Mouse (Mus musculus): ENCODE results near the gene Chat. TPM values are rescaled to one million over a fixed set of nuclear protein-coding genes. Genes with fewer than 3 reads are reported as not detected.

Chat gene
- polyA plus RNA-seq (2015; fragmentation: Nextera tagmentation; extraction: Ambion mirVana), result 0.10 TPM in 1 of 2 replicates, not detected in the other

DNA sequence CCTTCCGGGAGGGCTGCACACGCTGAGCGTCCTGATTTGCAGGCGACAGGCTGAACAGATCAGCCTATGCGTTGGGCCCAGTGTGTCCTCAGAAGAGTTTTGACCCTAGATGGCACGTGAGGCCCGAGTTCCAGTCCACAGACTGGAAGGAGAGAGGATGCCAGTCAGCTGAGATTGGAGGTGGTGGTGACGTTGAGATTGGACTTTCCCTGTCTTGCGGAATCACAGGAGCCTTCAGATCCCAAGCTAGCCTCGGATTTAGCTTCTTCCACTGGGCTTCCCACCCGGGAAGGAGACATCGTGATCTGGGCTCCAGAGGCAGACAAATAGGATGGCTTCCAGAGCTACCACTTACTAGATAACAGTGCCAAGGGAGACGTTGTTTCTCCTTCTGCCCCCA is at the start of gene Chat:
Gene Chat (minus strand): TSS at position 101 of the 400 bp plus-strand sequence.

DNA sequence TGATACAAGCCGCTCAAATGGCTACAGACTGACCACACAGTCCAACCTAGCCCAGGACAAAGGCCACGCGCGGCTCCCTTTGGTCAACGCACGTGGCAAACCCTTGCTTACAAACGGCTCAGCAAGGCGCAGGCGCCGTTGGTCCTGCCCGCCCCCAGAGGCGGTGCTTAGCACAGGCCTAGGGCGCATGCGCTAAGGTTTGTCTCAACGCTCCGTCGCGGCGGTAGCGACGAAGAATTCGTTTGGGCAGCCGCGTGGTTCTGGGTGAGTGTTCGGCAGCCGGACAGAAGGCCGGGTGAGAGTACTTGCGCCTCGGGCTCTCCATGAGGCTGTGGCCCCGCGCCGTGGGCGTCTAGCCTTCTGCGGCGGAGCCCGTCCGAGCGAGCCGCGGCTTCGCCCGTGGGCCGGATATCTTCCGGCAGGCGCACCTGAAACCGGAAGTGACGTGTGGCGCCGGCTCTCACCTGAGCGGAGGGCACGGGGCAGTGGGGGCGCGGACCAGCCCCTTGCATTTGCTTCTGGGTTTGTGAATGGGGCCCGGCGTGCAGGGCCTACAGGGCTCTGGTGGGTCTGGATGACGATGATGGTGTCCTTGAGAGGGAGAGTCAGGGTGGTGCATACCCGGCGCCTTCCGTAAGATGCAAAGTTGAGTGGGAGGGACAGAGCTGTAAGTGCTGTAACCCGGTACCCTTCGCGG is 47.7 kb upstream of the Chat start, which contains the start of gene Ercc6:
Gene Ercc6 (plus strand): TSS at position 186 of the 697 bp plus-strand sequence.

DNA sequence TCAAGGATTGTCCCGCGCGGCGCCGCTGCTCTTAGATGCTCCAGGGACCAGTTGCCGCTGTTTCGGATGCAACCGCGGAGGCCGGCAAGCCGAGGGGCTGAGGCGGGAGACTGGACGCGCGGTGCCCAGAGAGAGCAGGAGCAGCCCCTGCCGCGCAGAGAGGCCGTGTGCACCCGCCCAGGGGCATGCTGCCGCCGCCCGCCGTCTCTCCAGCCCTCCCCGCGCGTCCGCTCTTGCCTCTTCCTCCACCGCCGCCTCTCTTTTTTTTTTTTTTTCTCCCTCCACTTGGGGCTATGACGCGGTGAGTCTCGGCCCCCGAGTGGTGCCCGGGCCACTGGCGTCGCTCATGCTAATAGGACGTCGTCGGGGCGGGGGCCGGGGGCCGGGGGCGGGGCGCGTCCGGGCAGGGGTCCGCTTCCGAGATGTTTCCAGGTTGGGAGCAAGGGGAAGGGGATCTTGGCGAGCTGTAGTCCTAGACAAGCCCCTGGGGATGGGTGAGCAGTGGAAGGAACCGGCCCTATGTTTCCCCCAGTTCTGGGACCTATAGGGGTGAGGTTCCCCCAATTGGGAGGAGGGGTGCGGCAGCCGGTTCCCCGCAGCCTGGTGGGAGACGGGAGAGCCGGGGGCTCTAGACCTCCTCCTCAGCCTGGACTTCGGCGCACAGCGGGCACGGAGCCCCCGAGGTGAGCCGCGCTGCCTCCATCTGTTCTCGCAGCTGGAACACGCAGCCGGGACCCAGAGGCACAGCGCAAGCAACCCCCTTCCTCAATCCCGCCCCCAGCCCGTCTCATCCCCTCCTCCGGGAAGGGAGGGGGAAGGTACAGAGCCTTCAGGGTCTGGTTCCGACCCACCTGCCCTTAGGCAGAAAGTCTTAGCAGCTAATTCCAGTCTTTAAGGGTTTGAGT is 936 bp downstream of the Chat start, which contains the start of gene Slc18a3:
Gene Slc18a3 (minus strand): TSS at position 250 of the 905 bp plus-strand sequence.

DNA sequence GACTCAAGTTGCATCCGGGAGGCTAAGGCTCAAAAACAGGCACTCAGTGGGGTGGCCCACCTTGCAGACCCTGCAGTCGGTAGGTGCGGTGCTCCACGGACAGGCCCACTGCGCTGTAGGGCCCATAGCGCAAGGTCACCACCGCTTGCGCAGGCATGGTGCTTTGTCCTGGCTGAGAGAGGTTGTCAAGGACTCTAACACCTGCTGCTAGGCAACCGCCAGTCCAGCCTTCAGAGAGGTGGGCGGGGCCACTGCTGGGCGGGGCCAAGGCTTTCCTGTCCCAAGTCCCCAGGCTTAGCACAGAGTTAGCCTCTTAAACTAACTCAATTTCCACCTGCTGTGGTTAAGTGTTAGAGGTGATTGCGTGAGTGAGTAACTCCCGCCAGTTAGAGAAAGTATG is 77.6 kb downstream of the Chat start, which contains the start of gene 1700024G13Rik:
Gene 1700024G13Rik (minus strand): TSS at position 196 of the 400 bp plus-strand sequence.

Other genes with a start within 250 kb of the Chat start
- gene Ogdhl, start 144.0 kb downstream of the Chat start, polyA plus RNA-seq (2015; fragmentation: Nextera tagmentation; extraction: Ambion mirVana), result 8.6 and 11.9 TPM in 2 replicates
- gene 1700024G13Rik, start 77.6 kb downstream of the Chat start, polyA plus RNA-seq (2015; fragmentation: Nextera tagmentation; extraction: Ambion mirVana), result not detected in 2 replicates
- 0.72 and 2.7 TPM in 2 replicates for gene Slc18a3, start 1.1 kb downstream of the Chat start, polyA plus RNA-seq (2015; fragmentation: Nextera tagmentation; extraction: Ambion mirVana)
- gene Ercc6, start 47.5 kb upstream of the Chat start, polyA plus RNA-seq (2015; fragmentation: Nextera tagmentation; extraction: Ambion mirVana), result 7.9 and 8.9 TPM in 2 replicates
- 1.3 and 2.6 TPM in 2 replicates for gene Prrxl1, start 133.4 kb upstream of the Chat start, polyA plus RNA-seq (2015; fragmentation: Nextera tagmentation; extraction: Ambion mirVana)
- gene 3425401B19Rik, start 219.3 kb upstream of the Chat start, polyA plus RNA-seq (2015; fragmentation: Nextera tagmentation; extraction: Ambion mirVana), result 0.18 TPM in 1 of 2 replicates, not detected in the other